Mouse (Mus musculus) C2C12 (cell line): ENCODE results near the gene Palm2. TPM values are rescaled to one million over a fixed set of nuclear protein-coding genes. Genes with fewer than 3 reads are reported as not detected.

Source experiments
- H3K27me3 ChIP-seq: one replicate; pipeline ENCODE4 v1.6.1; 2011; ENCODE audit not compliant: control insufficient read depth, insufficient read depth, insufficient read length
- H3K36me3 ChIP-seq: one replicate; pipeline ENCODE4 v1.6.1; 2011; ENCODE audit not compliant: control insufficient read depth, insufficient read depth
- H3K4me3 ChIP-seq: one replicate; pipeline ENCODE4 v1.5.1; 2011; ENCODE audit warnings: mild to moderate bottlenecking, control low read depth; ENCODE audit not compliant: poor library complexity, insufficient read depth, severe bottlenecking
- H3K79me2 ChIP-seq: one replicate; pipeline ENCODE4 v1.6.1; 2011; ENCODE audit not compliant: control insufficient read depth, insufficient read depth
- H3K79me3 ChIP-seq: one replicate; pipeline ENCODE4 v1.6.1; 2011; ENCODE audit warnings: low read depth, control low read depth
- H3ac ChIP-seq: one replicate; pipeline ENCODE3; 2011; ENCODE audit warnings: low read depth; ENCODE audit not compliant: control insufficient read depth, insufficient read length
- CEBPB ChIP-seq: IDR thresholded peaks from one replicate; pipeline ENCODE4 v1.6.1; 2011; ENCODE audit warnings: low read depth, mild to moderate bottlenecking, control low read depth, moderate library complexity
- CTCF ChIP-seq: IDR thresholded peaks from one replicate; pipeline ENCODE4 v1.5.1; 2011; ENCODE audit not compliant: control insufficient read depth, insufficient read depth, insufficient read length
- FOSL1 ChIP-seq: IDR thresholded peaks from one replicate; pipeline ENCODE4 v1.8.0; 2011; ENCODE audit warnings: mild to moderate bottlenecking, low read length; ENCODE audit not compliant: poor library complexity, insufficient read depth, severe bottlenecking
- MAX ChIP-seq: IDR thresholded peaks from one replicate; pipeline ENCODE4 v1.6.1; 2011; ENCODE audit warnings: mild to moderate bottlenecking, control low read depth
- MYOD1 ChIP-seq: IDR thresholded peaks from one replicate; pipeline ENCODE4 v1.6.1; 2011; ENCODE audit warnings: low read depth; ENCODE audit not compliant: control insufficient read depth, insufficient read length
- MYOG ChIP-seq: IDR thresholded peaks from one replicate; pipeline ENCODE4 v1.6.1; 2011; ENCODE audit not compliant: control insufficient read depth, insufficient read length; ENCODE audit errors: extremely low read depth
- USF1 ChIP-seq: IDR thresholded peaks from one replicate; pipeline ENCODE4 v1.6.1; 2011; ENCODE audit warnings: low read depth, mild to moderate bottlenecking, control low read depth, moderate library complexity
- polyA plus RNA-seq: library from polyadenylated mRNA; unstranded; fragments of >200 nt; fragmentation: generic; extraction: Trizol; gene quantifications from one replicate; pipeline ENCODE4 v1.2.1, GENCODE M21; 2012; ENCODE audit warnings: missing spikeins

Gene Palm2
- polyA plus RNA-seq, 1 experiment = 6.7 TPM

DNA sequence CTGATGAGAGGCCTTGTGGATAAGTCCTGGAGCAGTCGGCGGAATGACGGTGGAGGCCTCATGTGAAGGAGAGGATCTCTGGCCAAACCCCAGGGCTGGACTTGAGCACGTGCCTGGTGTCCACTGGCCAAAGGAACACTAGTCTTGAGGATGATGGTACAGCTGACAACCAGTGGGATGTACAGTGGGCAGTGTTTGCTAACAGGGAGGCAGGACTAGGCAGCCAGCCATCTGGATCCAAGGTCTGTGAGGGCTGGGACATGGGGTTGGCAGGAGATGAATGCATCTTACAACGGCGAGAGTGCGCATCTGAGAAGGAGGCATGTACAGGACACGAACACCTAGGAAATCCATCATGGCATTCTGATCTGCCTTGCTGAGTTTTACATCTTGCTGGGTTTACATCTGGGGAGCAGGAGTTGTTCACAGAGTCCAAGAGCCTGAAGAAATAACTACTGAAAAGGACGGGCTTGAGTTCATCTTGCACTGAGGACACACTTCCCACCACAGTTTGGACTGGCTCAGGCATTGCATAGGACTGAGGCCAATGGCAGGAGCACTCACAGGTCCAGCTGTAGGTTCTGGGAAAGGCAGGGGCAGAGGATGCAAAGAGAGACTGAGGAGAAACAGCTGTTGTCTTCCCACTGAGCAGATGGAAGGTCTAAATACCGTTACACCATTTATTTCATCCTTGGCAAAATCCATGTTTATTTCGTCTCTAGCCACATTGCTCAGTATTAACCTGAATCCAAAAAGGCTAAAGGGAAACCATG, 166.8 kb downstream of the Palm2 start:
- no peak for TF ChIP-seq CEBPB
- no peak for TF ChIP-seq CTCF
- Histone ChIP-seq H3K4me3 (no peak overlapping the region), H3K27me3 (no peaks in the 10 kb centered on the region), H3K79me2 (peaks cover 75% of the 10 kb centered on the region), H3K36me3 (peaks cover 3% of the 10 kb centered on the region), H3K79me3 (peaks cover 14% of the 10 kb centered on the region), H3ac (no peak overlapping the region)

- Histone ChIP-seq H3K4me3 (no peak overlapping the region), H3K36me3 (peaks cover 3% of the 10 kb centered on the region), H3K79me2 (peaks cover 69% of the 10 kb centered on the region), H3ac (no peak overlapping the region), H3K27me3 (no peaks in the 10 kb centered on the region), H3K79me3 (peaks cover 14% of the 10 kb centered on the region)
- peak; percentile 62 for TF ChIP-seq USF1
- TF ChIP-seq MYOD1 = no peak
Measured at GRCm38 (mm10) chr4:57601458-57601835, 167.4 kb downstream of the Palm2 start.

DNA sequence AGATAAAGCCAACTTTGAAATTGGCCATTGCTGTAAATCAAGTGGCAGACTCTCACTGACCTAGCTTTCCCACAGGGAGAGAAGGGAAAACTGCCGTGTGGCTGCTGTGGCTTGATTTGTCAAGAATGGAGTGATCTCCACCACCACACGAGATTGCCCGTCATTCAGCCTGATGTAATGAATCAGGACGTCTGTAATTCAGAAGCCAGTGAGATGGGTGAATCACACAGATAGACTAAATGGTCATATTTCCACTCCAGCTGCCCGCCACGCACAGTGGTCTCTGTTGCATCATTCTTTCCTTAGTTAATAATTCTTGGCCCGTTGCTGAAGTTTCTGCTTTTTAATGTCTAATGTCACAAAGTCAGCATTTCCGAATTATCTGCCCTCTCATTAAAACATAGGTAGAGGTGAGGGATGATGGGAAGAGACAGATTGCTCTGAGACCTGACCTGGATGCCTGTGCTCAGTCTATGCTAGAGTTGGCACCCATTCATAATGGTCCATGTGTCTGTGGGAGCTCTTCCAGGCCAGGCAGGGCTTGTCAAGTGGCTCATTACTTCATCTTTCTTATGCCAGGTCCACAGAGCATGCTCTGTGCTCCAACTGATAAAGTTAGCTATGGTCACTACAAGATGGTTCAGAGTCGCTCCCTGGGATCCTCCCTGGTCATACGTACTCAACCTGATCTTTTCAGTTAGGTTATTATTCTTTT, 168.0 kb downstream of the Palm2 start:
- no peak for TF ChIP-seq USF1
- TF ChIP-seq MYOD1 = peak; percentile 51
- peak; percentile 70 for TF ChIP-seq CEBPB
- no peaks in the 10 kb centered on the region for H3K27me3 ChIP-seq
- peaks cover 3% of the 10 kb centered on the region for H3K36me3 ChIP-seq
- no peak overlapping the region for H3K4me3 ChIP-seq
- H3K79me2 ChIP-seq = peaks cover 63% of the 10 kb centered on the region
- H3K79me3 ChIP-seq = peaks cover 14% of the 10 kb centered on the region
- H3ac ChIP-seq = no peak overlapping the region

DNA sequence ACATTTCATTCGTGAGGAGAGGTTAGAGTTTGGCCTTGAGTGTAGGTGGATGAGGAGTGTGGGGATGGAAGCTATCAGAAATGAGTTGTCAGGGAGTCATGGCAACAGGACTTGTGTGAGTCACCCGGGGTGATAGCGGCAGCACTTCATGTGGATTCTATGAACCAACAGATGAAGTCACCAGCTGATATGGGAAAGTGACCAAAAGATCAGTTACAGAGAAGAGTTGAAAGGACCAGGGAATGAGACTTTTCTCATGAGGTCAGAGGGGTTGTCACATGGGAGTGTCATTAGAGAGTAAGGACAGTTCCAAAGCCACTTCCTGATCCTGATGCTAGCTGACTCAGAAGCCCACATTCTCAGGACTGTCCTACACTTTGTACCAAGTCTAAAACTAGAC, 172.2 kb downstream of the Palm2 start:
- no peaks in the 10 kb centered on the region for H3K27me3 ChIP-seq
- H3ac ChIP-seq = no peak overlapping the region
- H3K79me2 ChIP-seq = peaks cover 49% of the 10 kb centered on the region
- H3K4me3 ChIP-seq = no peak overlapping the region
- no peaks in the 10 kb centered on the region for H3K36me3 ChIP-seq
- no peak for TF ChIP-seq MYOG
- TF ChIP-seq CTCF = no peak
- peak; percentile 51 for TF ChIP-seq USF1
- TF ChIP-seq MYOD1 = no peak
- TF ChIP-seq CEBPB = no peak
- TF ChIP-seq MAX = peak; percentile 16
- peak; percentile 63 for TF ChIP-seq FOSL1
- peaks cover 8% of the 10 kb centered on the region for H3K79me3 ChIP-seq

DNA sequence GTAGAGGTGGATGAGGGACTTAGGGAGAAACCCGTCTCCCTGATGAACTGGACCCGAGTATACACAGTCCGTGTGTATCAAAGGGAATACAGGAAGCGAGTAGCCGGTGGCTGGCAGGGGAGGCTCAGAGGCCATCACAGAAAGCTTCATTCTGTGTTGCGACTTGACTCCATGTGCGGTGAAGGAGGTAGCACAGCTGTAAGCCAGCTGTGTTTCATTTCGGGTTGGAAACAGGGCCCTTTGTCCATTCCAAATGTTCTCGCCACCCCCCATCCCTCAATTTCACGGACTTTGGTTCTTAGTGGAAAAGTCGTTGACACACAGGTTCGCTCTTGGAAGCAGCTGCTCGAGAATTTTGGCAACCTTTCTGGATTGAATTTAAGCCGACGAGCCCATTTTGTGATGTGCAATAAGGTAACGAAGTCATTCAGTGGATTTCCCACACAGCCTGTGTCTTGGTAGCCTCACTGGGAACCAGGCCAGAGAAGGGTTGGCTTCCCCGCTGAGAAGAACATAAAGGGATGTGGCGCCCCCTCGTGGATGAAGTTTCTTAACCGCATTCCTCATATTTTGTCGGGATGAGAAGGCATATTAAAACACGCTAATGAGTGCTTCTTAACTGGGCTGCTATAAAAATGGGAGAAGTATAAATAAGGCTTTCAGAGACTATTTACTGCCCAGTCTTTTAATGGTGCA, 173.3 kb downstream of the Palm2 start:
- Histone ChIP-seq H3K4me3 (no peak overlapping the region), H3K79me2 (peaks cover 55% of the 10 kb centered on the region), H3K27me3 (no peaks in the 10 kb centered on the region), H3K79me3 (peaks cover 8% of the 10 kb centered on the region), H3ac (peak overlapping the region; percentile 46), H3K36me3 (no peaks in the 10 kb centered on the region)
- TF ChIP-seq MAX (no peak), CTCF (peak; percentile 45)

DNA sequence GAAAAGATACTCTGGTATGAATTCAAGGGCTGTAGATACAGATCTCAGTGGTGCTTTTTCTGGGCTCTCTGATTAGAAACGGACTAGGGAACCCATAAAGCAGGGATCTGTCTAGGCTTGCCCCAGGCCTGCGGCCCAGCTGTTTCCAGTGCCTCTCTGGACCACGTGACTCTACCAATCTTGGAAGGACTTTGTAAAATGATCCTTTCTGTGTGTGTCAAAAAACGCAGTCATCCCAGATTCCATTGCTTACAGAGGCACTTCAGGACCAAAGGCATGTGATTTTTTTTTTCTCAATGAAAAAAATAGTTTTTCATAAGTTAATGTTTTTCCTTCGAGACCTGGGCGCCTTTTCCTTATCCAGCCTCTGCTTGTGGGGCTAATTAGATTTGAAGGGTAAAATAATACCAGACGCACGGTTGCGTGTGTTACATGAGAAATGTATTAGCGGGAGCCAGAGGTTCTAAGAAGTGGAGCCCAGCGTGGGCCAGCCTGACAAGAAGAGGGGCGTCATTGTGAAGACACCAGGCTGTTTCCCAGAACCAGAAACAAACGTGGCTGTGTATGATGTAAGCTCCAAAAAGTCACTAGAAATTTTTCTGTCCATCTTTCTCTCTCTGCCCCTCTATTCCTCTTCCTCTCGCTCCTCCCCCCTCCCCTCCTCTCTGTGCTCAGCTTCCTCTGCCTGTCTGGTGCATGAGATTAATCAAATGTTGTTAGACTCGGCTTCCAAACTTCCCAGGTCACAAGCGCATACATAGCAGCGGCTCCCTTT, 177.4 kb downstream of the Palm2 start:
- Histone ChIP-seq H3K36me3 (no peaks in the 10 kb centered on the region), H3K27me3 (no peaks in the 10 kb centered on the region), H3K79me3 (peaks cover 11% of the 10 kb centered on the region), H3ac (no peak overlapping the region), H3K79me2 (peaks cover 71% of the 10 kb centered on the region), H3K4me3 (no peak overlapping the region)
- TF ChIP-seq MYOG = no peak
- TF ChIP-seq USF1 = peak; percentile 89
- peak; percentile 38 for TF ChIP-seq MYOD1
